Mouse (Mus musculus) inflammation-experienced regulatory T-cells, adult 6 months (primary cell): ENCODE measurements around the gene Ica1. TPM values are rescaled to one million over a fixed set of nuclear protein-coding genes. Genes with fewer than 3 reads are reported as not detected.

Experiments used
- ATAC-seq: one replicate; pipeline ENCODE4 v1.8.0; 2017
- polyA plus RNA-seq, 3 experiments: library from polyadenylated mRNA; unstranded; fragments of 100-300 nt; shearing (Covaris generic); gene quantifications; one replicate each; pipeline ENCODE4 v1.2.1; 2017

Ica1 gene
- polyA plus RNA-seq, 3 experiments from 2014 or later, result 2.2 to 11.5 (median 4.9) TPM

- ATAC-seq, result no peak
These were observed 91.4 kb downstream of the Ica1 start for GRCm38 (mm10) chr6:8686678-8687580.

DNA sequence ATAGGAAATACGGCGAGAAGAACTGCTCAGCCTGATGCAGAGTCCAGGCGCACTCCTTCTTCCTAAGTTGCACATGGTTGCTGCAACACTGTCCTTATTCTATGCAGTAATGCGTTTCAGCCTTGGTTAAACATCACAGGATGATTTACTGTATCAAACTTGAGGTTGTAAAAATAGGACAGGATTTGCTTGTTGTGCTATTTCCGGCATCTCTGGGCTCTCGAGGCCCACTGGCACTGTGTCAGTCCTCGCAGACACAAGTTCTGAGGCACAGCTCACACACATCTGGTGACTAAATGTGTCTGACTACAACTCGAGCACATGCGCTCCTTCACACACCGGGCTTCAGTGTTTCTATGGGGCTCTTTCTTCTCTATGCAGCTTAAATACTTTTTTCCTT, 94.9 kb downstream of the Ica1 start:
- ATAC-seq, result no peak

- no peak for ATAC-seq
These were observed 97.4 kb downstream of the Ica1 start for GRCm38 (mm10) chr6:8680931-8681330.

- no peak for ATAC-seq
These were observed 105.3 kb downstream of the Ica1 start for GRCm38 (mm10) chr6:8673013-8673412.

GRCm38 (mm10) chr6:8669343-8669742, 108.9 kb downstream of the Ica1 start:
- ATAC-seq, result no peak

- no peak for ATAC-seq
These were observed 110.1 kb downstream of the Ica1 start for GRCm38 (mm10) chr6:8668013-8668811.

DNA sequence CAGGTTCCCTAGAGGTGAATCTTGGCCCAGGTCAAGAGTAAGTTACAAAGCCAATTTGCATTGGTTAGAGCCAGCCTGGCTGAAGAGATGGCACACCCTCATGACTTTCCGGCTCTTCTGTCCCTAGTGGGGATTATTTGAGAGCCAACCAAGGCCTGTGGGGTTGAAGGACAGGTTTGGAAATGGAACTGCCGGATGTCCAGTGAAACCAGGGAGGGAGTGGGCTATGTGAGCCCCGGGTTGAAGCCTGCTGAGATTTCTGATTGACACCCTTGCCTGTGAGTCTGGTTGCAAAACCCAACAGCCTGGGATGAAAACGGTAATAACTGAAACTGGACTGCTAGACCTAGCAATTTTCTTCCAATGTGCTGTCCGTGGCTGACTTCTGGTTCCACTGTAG, 112.5 kb downstream of the Ica1 start:
- ATAC-seq, result no peak

GRCm38 (mm10) chr6:8664956-8665355, 113.3 kb downstream of the Ica1 start:
- no peak for ATAC-seq

- ATAC-seq, result no peak
These were observed 115.1 kb downstream of the Ica1 start for GRCm38 (mm10) chr6:8663092-8663740.

GRCm38 (mm10) chr6:8661404-8661803, 116.9 kb downstream of the Ica1 start:
- no peak for ATAC-seq

DNA sequence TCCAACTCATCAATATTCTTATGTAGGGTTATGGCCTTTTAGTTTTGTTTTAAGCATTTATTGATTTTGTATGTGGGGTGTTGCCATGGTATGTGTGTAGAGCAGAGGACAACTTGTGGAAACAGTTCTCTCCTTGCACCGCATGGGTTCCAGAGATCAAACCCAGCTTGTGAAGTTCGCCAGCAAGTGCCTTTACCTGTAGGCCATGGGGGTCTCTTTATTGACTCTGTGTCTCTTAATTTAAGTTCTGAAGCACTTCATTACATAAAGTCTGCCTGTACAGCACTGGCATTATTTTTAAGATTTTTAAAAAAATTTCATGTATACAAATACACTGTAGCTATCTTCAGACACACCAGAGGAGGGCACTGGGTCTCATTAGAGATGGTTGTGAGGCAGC, 118.2 kb downstream of the Ica1 start:
- ATAC-seq, result no peak

- ATAC-seq, result no peak
These were observed 118.9 kb downstream of the Ica1 start for GRCm38 (mm10) chr6:8659194-8659959.

GRCm38 (mm10) chr6:8658431-8658830, 119.9 kb downstream of the Ica1 start:
- no peak for ATAC-seq

GRCm38 (mm10) chr6:8657459-8657858, 120.8 kb downstream of the Ica1 start:
- ATAC-seq, result no peak

GRCm38 (mm10) chr6:8655454-8655853, 122.8 kb downstream of the Ica1 start:
- ATAC-seq, result no peak

- ATAC-seq, result no peak
These were observed 127.9 kb downstream of the Ica1 start for GRCm38 (mm10) chr6:8650413-8650812.

- no peak for ATAC-seq
These were observed 128.9 kb downstream of the Ica1 start for GRCm38 (mm10) chr6:8649295-8649865.

- peak; percentile 88 for ATAC-seq
These were observed 129.9 kb downstream of the Ica1 start for GRCm38 (mm10) chr6:8648185-8648901.

- ATAC-seq, result peak; percentile 14
These were observed 130.6 kb downstream of the Ica1 start for GRCm38 (mm10) chr6:8647513-8648184.

DNA sequence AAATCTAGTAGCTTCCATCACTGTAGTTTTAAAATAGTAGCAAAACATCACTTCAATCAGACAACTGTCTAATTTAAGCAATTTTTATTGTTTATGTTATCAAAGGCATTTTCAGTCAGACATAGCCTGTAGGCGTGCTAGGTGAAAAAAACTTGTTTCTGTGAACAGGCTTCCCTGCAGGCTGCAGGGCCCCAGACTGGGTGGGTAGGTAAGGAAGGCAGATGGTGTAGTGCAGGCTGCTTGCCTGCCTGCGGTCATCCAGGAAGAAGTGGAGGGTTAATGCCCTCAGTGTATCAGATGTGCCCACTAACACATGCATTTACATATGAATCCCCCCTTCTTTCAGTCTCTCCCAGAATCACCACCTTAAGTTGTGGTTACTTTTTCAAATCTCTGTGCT, 132.6 kb downstream of the Ica1 start:
- ATAC-seq, result no peak

GRCm38 (mm10) chr6:8644703-8645102, 133.6 kb downstream of the Ica1 start:
- ATAC-seq, result no peak
